Mouse (Mus musculus) bone marrow, adult 2 months (tissue): ENCODE measurements around the gene Olfr1368.

ENCODE experiments used
- CTCF ChIP-seq: fragments of 200-500 bp; IDR thresholded peaks from 2 replicates; pipeline ENCODE4 v1.5.1; 2011; ENCODE audit warnings: low read length, control low read depth; ENCODE audit not compliant: control insufficient read depth, insufficient read depth
- POLR2A ChIP-seq: fragments of 200-500 bp; IDR thresholded peaks from 2 replicates; pipeline ENCODE4 v1.6.1; 2011; ENCODE audit warnings: low read depth, mild to moderate bottlenecking, control low read depth, low read length, borderline replicate concordance; ENCODE audit not compliant: control insufficient read depth

DNA sequence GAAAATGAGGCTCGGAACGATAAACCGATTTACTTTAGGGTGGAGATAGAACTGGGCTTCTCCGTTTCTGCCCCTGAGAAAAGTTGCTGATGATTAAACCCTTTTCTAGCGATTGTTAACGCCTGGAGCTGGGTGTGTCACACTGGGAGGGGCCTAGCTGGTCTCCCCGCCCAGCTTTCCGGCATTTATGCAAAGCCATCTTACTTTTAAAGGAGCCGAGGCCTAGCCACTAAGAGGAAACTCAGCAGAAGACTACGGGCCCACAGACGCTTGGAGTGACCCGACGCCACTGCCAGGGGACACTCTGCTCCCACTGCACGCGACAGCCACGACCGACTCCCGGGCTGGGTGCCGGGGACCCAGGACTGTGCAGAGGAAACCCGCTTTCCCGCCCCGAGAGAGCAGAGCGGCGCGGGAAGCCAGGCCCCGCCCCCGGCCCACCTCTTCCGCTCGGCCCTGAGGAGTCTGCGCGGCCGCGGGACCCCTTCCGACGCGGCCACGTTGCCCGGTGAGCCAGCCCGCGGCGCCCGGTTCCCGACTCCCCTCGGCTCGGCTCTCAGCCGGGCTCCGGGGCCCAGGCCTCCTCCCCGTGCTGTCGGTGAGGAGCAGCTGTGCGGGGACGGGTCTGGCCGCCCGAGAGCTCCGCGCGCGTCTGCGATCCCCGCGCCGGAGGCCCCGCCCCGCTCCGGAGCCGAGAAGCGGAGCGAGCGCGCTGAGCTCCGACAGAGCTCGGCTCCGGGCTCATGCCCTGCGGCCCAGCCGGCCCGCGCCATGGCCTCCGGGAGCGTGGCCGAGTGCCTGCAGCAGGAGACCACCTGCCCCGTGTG is 34.3 kb upstream of the Olfr1368 start:
- TF ChIP-seq CTCF (no peak), POLR2A (peak; percentile 21; the same call in 1 of the 2 replicates)
